In the genomic region with DNA sequence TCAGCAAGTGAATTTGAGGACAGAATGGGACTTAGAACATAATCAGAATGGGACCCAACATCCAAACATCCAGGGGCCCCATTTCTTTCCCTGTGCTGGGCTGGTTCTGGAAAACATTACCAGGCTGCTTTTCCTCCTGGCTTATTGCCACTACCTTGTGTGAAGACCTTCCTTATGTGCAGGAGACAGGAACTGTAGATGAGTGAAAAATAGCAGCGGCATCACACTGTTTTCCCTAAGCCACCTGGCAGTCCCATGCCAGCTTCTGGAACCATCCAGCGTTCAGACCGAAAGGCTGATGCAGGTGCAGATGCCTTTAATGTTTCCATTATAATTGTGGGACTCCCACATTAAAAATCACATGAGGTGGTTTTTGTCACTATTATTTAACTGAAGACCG, we compare ENCODE assay signal across 14 mouse cellular contexts.
DNase-seq lines count a peak whose midpoint lies in the region; ATAC-seq and TF ChIP-seq lines count a peak whose summit lies in the region.
"Had no signal": no experiment of that assay in that cellular context is flagged by ENCODE, and none has a peak within 500 bp of the region (broad histone marks: within the 10 kb centered on the region; RNA-seq: fewer than 3 reads in every experiment).

No protein-coding gene starts in this region.

- no peaks in the 10 kb centered on the region for H3K27me3 ChIP-seq in heart, embryonic 13.5 days (replicated peaks)
- no peaks in the 10 kb centered on the region for H3K27me3 ChIP-seq in heart, embryonic 11.5 days (ENCODE audit: control insufficient read depth, insufficient read depth, low read length)
- H3K27me3 ChIP-seq in intestine, embryonic 16.5 days (replicated peaks; ENCODE audit: control insufficient read depth, insufficient read depth, low read length): no peaks in the 10 kb centered on the region

- no peak for ATAC-seq in heart, embryonic 13.5 days (ENCODE audit: extremely low read depth, insufficient number of reproducible peaks, low FRiP score, low TSS enrichment)
- ATAC-seq in heart, embryonic 11.5 days (replicated peaks; ENCODE audit: insufficient number of reproducible peaks, low FRiP score, low TSS enrichment): no peak
- ATAC-seq in intestine, embryonic 16.5 days: no peak
- ATAC-seq: hindbrain, postnatal 0 days; Patski had no signal

- peak overlapping the region; percentile 80 for H3K27ac ChIP-seq in heart, embryonic 13.5 days (replicated peaks)
- H3K27ac ChIP-seq in heart, embryonic 11.5 days (ENCODE audit: low read depth, low read length): no peak overlapping the region
- peak overlapping the region; percentile 49; the same call in 1 of the 2 replicates for H3K27ac ChIP-seq in intestine, embryonic 16.5 days (ENCODE audit: low read length)
- H3K27ac ChIP-seq in layer of hippocampus, adult 2 months: no peak overlapping the region
- H3K27ac ChIP-seq: hindbrain, postnatal 0 days had no signal

- WGBS in heart, embryonic 13.5 days: 59% methylated on average over 4 of the region's 4 CpGs
- 73% methylated on average over 4 of the region's 4 CpGs for WGBS in heart, embryonic 11.5 days (ENCODE audit: insufficient replicate concordance)
- WGBS in intestine, embryonic 16.5 days: 49% methylated on average over 4 of the region's 4 CpGs

- H3K4me1 ChIP-seq in heart, embryonic 13.5 days: peaks cover 82% of the 10 kb centered on the region
- H3K4me1 ChIP-seq in heart, embryonic 11.5 days (ENCODE audit: control insufficient read depth, insufficient read depth, low read length): peaks cover 63% of the 10 kb centered on the region
- H3K4me1 ChIP-seq in intestine, embryonic 16.5 days (ENCODE audit: control insufficient read depth, insufficient read depth, low read length): peaks cover 36% of the 10 kb centered on the region

- no peak overlapping the region for H3K4me3 ChIP-seq in heart, embryonic 13.5 days
- H3K4me3 ChIP-seq in heart, embryonic 11.5 days (ENCODE audit: low read depth, low read length): no peak overlapping the region
- no peak overlapping the region for H3K4me3 ChIP-seq in intestine, embryonic 16.5 days (ENCODE audit: low read length)
- no peak overlapping the region for H3K4me3 ChIP-seq in layer of hippocampus, adult 2 months

- no peak overlapping the region for H3K4me2 ChIP-seq in heart, embryonic 13.5 days
- H3K4me2 ChIP-seq in heart, embryonic 11.5 days: no peak overlapping the region
- no peak overlapping the region for H3K4me2 ChIP-seq in intestine, embryonic 16.5 days (ENCODE audit: low read depth, low read length)

- peak; percentile 59 for DNase-seq in brain, adult 2 months (ENCODE audit: low read depth, low spot score)
- DNase-seq in cerebellum, adult 9-11 months: peak; percentile 33
- no peak for DNase-seq in layer of hippocampus, adult 2 months (ENCODE audit: low spot score in 2 of 2)
- no peak for DNase-seq in embryo, embryonic 11 days
- DNase-seq: adrenal gland, postnatal 10 days; liver; lung, postnatal 4 days; right cerebral cortex, adult 18-20 months; thymus, postnatal 14 days had no signal

- no peaks in the 10 kb centered on the region for H3K9me3 ChIP-seq in heart, embryonic 13.5 days
- H3K9me3 ChIP-seq in heart, embryonic 11.5 days (replicated peaks; ENCODE audit: control insufficient read depth, low read length): no peaks in the 10 kb centered on the region
- H3K9me3 ChIP-seq in intestine, embryonic 16.5 days (ENCODE audit: control insufficient read depth, low read length): no peaks in the 10 kb centered on the region

- no peak overlapping the region for H3K9ac ChIP-seq in heart, embryonic 13.5 days
- no peak overlapping the region for H3K9ac ChIP-seq in heart, embryonic 11.5 days (ENCODE audit: low read depth, low read length)
- no peak overlapping the region for H3K9ac ChIP-seq in intestine, embryonic 16.5 days (ENCODE audit: low read depth, low read length)

- no peak for TF ChIP-seq CTCF in layer of hippocampus, adult 2 months (conservative IDR thresholded peaks at IDR 0.05)

- no peaks in the 10 kb centered on the region for H3K36me3 ChIP-seq in heart, embryonic 13.5 days
- no peaks in the 10 kb centered on the region for H3K36me3 ChIP-seq in heart, embryonic 11.5 days (ENCODE audit: control insufficient read depth, insufficient read depth, low read length)
- no peaks in the 10 kb centered on the region for H3K36me3 ChIP-seq in intestine, embryonic 16.5 days (ENCODE audit: control insufficient read depth, insufficient read depth, low read length)

Comparison
In these comparisons a context has a peak if more than half of its experiments do, and no peak if none do; other contexts are left out.
1. H3K27ac ChIP-seq: peak in heart, embryonic 13.5 days (single experiment) and intestine, embryonic 16.5 days (single experiment); none in heart, embryonic 11.5 days (single experiment) and layer of hippocampus, adult 2 months (single experiment).
2. DNase-seq: peak in brain, adult 2 months (single experiment) and cerebellum, adult 9-11 months (single experiment); none in layer of hippocampus, adult 2 months (0 of 2) and embryo, embryonic 11 days (single experiment).